Mouse (Mus musculus) kidney, postnatal 14 days (tissue): Measurements from ENCODE around the gene Tubg2.
"Not testable (repeated sequence)": the region's sequence is repeated elsewhere in the genome, so short reads cannot be mapped to it uniquely, and the experiment has no call there.

Experiments used
- DNase-seq: peaks from one replicate; pipeline ENCODE4 v3.0.0; 2022; ENCODE audit warnings: mixed read lengths

Gene Tubg2

DNA sequence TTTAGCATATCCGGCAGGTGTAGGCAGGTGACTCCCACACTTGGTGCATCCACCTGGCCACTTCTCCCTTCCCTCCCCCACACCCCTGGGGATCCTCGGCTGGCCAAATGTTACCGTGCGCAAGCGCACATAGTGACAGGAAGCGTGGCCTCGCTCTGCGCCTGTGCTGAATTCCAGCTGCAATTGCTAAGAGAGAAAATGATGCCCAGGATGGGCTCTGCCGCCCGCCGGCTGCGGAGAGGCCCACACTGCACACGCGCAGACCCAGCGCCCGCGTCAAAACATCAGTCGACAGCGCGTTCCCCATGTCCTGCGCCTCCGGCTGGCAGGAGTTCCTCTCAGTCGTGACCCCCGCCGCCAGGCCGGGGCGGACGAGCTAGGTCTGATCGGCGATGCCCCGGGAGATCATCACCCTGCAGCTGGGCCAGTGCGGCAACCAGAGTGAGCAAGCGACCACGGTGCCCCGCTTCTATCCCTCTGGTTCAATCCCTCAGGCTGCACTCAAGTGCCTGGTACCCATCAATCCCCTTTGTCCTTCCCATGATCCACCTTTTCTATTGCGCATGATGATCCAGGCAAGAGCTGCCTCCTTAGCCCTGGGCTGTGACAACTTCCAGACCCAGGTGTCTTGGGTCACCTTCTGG lies at the start of gene Tubg2:
TSS of gene Tubg2 (plus strand) at position 180 of the 644 bp plus-strand sequence.
- peak; percentile 76 for DNase-seq

DNA sequence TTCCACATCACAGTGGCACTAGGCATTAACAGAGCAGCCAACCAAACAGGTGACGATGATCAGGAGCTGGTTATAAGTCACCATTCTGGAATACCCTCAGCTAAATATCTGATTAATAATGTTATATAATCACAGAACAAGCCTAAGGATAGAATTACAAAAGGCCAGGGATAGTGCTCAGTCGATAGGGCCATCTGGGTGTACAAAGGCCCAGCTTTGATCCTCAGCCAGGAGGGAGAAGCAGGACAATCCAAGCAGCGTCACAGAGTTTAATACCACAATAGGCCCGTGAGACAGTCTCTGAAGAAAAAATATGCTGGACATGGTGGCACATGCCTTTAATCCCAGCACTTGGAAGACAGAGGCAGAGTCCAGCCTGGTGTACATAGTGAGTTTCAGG lies 46.4 kb upstream of the Tubg2 start:
- no peak for DNase-seq

DNA sequence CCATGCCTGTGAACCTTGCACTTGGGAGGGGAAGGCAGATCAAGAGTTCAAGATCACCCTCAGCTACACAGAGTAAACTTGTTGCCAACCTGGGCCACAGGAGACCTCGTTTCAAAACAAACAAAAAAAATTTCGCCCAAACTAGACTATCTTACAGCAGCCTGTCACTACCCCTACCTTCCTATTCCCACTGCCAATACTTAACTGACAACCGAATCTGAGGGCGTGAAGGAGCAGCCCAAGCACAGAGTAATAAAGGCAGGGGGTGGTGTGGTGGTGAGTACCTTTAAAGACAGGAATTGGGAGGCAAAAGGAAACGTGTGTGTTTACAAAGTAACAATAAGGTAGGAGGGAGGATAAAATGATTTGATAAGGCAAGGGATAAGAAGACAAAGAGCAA lies 45.0 kb upstream of the Tubg2 start:
- DNase-seq, result no peak

DNA sequence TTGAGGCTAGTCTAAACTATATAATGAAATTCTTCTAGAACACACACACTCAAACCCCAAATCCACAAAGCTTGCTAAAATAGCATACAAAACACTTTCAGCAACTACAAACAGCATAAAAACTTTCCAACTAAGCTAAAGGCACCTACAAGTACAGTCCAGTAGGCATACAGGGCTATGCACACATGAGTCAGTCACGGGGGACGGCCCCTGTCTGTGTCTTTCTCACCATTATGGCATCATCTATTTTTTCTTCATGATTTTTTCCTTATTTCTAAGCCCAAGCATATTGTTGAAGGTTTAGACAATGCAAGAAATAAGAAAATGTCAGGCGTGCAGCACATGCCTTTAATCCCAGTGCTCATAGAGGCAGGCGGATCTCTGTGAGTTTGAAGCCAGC lies 44.5 kb upstream of the Tubg2 start:
- DNase-seq, result no peak

DNA sequence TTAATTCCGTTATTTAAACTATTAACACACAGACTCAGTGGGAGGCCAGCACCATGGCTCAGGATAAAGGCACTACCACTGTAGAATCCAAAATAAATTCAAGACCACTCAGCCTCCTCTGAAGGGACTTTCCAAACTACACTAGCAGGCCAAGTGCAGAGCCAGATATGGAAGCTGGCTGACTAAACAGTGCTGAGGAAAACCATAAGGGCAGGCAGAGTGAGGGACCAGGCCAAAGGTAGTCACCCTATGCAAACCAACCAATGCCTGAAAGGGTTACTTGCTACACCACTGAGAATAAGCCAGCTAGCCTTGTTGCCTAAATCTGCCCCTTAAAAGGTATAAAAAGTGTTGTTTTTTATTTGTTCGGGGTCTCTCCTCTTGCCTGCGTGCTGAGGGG lies 43.5 kb upstream of the Tubg2 start:
- DNase-seq, result no peak

DNA sequence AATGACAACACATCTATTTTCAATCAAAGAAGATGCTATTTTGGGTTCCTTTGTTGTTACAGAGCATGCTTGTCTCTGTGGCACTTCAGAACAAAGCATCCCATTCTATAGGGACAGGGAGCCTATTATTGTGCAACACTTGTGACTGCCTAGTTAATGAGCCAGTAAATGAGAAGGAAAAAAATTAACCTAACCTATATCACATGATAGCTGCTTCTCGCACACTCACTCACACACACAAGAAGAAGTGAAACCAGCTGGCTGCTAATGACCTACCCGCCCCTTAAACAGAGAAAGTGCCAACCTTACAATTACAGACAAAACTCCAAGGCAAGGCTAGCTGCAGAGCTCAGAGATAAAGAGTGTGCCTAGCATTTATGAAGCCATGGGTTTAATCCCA lies 40.1 kb upstream of the Tubg2 start:
- DNase-seq, result no peak

DNA sequence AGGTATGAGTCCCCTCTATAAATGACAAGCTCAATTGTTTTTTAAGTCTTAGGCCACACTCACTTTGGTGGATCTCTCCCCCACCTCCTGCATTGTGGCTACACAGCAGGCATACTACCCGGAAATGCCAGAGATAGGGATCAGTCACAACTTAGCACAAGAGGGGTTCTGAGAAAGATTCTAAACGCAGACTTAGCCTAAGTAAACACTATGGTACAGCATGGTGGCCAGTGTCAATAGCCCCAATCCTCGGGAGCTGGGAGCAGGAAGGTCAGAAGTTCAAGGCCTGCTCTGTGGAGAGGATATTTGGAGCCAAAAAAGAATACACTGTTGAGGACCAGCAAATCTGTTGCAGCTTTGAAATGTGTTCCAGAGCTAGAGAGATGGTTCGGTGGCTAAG lies 37.6 kb upstream of the Tubg2 start:
- no peak for DNase-seq

DNA sequence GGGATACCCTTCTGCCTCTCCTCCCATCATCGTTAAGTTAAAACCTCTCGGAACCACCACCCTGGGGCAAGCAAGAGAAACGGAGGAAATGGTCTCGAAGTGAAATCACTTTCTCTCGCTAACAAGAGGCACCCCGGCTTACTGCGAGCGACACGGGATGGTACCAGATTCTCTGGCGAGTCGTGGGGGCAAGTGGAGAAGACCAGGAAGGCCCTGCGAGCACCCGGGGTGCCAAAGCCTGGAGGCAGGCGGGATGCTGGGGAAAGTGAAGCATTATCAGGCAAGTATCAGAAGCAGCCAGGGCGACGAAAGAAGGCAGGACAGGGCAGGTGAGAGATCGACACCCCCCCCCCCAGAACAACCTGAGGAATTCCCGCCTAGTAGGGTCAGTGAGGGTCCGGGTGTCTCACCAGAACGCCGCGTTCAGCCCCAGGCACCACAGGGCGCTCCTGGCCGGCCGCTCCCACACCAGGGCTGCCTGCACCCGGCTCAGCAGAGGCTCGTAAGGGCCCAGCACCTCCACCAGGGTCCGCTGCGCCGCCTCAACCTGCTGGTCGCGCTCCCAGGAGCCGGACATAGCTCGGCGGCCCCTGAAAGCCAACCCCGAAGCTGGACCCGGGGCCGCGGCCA lies 36.5 kb upstream of the Tubg2 start:
- DNase-seq, result peak; percentile 17

DNA sequence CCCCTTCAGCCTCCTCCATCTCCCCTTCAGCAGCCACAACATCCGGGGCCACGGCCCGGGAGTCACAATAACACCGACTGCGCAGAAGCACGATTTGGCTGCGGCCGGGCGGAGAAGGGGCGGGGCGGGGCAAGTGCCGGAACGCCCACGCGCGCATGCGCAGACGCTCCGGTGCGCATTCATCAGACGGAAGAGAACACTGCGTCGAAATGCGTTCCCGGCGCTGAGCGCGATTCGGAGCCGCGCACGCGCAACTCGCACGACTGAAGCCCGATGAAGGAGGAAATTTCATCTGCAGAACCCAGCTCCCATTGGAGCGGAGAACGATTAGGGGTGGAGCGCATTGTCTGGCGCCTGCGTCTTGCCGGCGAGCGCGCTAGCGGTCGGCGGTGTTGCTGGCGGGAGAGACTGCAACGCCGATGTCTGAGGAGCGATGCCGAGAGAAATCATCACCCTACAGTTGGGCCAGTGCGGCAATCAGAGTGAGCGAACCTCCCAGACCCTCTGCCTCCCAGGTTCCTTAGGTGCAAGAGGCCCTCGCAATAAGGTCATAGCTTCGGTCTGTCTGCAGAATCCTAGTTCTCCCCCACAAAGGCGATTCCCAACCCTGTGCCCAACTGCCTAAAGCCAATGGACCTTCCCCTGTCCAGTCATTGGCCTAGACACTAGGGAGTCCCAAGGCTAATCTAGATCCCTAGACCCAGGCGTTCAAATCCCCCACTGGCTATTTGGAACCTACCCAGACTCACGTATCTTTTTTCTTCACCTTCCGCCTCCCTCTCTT lies 35.8 kb upstream of the Tubg2 start, which contains the start of the genes Retreg3 and Tubg1:
TSS of gene Retreg3 (minus strand) at position 133 of the 784 bp plus-strand sequence.
TSS of gene Tubg1 (plus strand) at position 178 of the 784 bp plus-strand sequence.
- peak; percentile 100 for DNase-seq

DNA sequence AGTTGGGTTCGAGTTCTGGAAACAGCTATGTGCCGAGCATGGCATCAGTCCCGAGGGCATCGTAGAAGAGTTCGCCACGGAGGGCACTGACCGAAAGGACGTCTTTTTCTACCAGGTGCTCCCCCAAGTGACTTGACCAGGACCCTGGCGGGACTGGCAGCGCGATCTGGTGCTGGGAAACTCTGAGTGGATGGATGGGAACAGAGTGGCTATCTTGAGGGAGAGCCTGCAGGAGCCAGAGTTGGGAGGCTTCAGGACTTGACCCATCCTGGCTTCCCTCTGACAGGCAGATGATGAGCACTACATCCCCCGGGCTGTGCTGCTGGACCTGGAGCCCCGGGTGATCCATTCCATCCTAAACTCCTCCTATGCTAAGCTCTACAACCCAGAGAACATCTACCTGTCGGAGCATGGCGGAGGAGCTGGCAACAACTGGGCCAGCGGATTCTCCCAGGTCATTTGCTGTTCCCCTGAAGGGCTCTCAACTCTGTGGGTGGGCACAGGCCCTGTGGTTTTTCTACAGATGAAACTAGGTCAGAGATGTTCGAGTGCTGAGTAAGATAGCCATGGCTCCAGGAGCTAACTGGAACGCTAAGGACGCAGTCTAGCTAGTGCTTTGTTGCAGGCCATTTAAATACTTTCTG lies 35.0 kb upstream of the Tubg2 start:
- no peak for DNase-seq

DNA sequence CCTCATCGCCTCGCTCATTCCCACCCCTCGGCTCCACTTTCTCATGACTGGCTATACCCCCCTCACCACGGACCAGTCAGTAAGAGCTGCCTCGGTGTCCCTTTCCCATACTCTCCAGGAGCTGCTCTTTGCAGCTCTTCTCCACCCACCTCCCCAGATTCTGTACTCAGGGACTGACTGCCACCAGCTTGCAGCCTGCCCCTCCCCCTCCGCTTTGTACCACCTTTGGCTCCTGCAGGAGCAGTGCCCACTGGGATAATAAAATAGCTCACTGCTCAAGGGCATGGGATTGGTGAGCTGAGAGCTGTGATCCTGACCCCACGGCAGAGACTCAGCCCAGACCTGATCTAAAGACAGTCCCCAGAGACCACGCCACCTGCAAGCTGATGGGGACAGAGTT lies 31.2 kb upstream of the Tubg2 start:
- not testable (repeated sequence) for DNase-seq

DNA sequence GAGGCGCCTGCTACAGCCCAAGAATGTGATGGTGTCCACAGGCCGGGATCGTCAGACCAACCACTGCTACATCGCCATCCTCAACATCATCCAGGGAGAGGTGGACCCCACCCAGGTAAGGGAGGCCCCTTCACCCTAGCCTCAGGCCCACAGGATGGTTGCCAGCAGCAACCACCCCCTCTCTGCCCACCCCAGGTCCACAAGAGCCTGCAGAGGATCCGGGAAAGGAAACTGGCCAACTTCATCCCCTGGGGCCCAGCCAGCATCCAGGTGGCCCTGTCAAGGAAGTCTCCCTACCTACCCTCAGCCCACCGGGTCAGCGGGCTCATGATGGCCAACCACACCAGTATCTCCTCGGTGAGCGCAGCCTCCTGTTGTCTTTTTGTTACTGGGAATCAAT lies 30.7 kb upstream of the Tubg2 start:
- not testable (repeated sequence) for DNase-seq

DNA sequence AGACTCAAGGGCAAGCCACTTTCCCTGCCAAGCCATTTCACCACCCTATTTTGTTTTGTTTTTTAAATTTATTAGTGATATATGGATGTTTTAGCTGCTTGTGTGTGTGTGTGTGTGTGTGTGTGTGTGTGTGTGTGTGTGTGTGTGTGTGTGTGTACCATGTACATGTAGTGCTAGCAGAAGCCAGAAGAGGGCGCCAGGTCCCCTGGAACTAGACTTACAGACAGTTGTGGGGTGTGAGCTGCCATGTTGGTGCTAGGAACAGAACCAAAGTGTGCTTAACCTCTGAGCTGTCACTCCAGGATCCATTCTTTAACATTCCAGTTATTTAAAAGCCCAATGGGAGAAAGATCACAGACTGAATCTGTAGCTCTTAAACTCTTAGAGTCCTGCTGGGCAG lies 28.6 kb upstream of the Tubg2 start:
- DNase-seq, result no peak

DNA sequence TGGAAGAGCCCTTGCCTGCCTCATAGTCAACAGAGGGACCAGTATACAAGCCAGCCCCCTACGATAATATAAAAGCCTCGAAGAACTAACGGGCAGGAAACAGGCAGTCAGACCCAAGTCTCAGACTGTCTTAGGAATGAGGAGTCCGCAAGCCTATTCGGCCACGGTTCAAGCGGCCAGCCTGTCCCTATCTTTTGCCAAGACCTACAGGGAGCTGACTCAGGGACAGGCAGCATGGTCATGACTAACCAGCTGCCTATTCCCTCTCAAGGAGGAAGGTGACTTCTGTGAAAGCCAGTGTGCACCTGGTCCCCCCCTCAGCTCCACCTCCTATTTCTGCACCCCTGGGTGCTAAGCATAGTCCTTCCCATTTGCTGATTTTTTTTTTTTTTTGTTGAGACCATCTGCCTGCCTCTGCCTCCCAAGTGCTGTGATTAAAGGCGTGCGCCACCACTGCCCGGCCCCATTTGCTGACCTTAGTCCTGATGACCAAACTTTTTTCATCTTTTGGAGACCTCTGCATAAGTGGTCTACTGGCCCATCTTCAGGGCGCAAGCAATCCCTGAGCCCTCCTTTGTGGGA lies 26.6 kb upstream of the Tubg2 start:
- DNase-seq, result no peak

DNA sequence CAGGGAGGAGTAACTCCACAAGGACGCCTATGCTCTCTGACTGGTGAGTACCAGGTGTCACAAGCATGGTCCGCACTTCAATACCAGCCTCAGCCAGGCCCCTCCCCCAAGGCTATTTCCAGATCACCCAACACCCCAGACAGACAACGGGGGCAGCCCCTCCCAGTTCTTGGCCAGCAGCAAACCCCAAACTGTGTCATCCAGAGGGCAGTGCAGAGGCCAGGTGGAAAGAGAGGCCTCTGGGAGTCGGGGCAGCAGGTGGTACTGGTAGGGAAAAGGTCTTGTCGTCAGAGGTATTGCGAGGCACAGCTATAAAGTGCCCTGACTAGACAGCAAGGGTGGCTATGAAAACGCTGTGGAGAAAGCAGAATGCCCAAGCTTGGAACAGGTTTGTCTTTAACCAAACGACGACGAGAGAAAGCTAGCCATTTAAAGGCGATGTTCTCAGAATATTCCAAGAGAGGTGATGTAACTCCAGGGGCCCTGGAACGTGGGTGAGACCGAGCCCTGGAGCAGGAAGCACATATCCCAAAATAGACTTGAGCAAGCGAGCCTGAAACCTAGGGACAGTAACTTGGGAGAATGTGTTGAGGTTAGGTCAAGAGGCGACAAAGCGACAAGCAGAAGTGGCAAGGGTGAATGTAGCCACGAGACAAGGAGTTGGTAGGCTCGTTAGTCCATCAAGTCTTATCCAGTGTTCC lies 25.5 kb upstream of the Tubg2 start:
- DNase-seq, result peak; percentile 22

DNA sequence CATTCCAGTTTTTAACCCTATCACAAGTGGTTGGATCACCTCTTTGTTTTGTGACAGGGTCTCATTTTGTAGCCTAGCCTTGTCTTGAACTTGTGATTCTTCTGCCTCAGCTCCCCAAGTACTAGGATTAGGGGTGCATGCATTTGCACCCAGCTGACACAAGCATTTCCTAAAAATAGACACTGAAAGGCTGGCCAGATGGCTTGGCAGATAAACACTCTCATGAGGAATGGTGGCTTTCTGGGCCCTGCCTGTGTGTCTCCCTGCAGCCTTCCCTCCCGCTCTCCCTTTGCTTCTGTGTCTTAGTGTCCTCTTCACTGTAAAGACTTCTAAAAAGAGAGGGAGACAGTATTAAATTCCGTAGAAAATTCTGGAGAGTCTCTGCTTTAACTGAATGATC lies 24.5 kb upstream of the Tubg2 start:
- no peak for DNase-seq

DNA sequence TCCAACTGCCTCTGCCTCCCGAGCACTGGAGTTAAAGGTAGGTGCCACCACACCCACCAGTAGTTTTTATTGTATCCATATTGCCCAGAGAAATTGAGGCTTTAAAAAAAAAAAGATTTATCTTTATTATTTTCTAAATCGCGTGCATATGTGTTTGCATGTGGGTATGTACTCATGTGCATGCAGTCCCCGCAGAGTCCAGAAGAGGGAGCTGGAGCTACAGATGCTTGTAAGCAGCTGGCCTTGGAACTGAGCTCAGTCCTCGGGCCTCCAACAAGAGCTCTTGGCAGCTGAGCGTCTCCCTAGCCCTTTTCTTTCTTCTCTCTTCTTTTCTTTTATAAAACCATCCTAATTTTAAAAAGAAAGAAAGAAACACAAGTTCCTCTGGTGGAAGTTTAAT lies 24.0 kb upstream of the Tubg2 start:
- no peak for DNase-seq

DNA sequence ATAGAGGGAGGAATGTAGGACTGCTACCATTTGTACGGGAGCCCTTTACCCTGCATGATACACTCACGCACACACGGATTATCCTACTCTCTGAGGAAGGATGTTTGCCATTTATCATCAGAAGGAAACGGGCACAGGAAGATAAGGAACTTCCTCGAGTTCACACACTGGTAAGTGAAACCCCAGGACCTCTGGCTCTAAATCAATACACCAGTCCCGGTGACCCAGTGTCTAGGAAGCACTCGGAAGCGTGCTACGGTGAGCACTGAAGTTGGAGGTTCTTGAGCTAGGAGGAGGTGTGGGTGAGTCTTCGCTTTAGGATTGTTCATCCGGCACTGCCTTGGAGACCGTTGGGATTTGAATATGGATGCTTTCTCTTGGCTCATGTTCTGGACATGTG lies 22.7 kb upstream of the Tubg2 start:
- peak; percentile 62 for DNase-seq

DNA sequence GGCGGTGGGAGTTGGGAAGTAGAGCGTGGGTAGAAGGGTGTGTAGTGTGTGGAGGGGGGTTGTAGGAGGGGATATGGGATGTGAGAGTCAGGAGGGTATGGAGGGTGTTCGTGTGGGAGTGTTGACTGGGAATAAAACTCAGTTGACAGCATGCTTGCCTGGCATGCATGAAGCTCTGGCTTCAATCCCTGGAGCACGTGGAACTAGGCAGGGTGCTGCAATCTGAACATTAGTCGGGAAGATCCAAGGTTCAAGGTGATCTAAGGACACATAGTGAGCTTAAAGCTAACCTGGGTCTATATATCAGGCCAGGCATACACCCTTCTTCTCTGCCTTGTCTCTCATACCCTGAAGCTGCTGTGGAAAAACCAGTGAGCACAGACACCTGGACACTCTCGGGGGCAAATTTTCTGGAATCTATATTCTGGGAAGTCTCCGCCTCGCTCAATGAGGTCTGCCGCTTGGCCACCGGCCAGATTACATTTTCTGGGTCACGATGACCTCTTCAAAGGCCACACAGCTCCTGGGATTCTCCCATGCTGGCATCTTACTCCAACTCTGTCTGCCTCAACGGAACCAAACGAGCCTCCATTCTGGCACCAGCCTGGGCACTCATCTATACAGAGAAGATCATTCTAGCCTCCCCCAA lies 21.4 kb upstream of the Tubg2 start:
- DNase-seq, result no peak

DNA sequence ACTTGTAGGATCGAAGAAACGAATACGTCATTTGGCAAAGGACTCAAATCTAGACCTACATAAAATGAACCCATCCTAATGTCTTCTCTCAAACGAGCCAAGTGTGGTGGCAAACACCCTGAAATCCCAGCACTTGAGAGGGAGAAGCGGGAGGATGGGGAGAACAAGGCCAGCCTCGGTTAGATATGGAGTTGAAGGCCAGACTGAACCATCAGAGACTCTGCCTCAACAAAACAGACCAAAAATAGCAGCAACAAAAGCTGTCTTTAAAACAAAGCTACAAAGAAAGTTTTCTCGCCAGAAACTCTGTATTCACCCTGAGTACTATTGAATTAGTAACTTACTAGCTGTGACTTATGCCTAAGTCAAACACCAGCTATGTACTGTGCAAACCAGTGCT lies 18.7 kb upstream of the Tubg2 start:
- DNase-seq, result no peak

DNA sequence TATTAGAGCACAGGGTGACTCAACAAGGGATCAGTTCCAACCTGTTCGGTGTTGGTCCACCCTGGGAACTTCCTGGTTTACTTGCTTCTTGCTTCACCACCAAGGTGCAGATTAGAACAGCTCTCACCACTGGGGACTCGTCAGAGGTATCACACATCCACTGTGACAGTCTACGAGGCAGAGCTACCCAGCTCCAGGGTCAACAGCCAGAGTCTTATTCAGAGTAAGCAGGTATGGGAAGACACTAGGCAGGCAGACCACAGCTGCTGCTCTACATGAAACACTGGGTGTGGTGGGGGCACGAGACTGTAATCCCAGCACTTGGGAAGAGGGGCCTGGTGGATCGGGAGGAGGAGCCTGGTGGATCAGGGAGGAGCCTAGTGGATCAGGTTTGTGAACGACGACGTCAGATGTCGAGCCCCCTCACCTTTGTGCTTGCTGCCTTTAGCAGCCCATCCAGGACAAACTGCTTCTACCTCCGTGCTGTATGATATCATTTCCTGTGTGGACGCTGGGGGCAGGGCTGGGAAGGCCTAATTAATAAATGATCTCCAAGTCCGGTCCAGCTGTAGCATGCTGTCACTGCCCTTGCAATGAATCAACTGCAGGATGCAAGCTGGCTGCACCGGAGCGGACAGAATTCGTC lies 17.0 kb upstream of the Tubg2 start:
- DNase-seq, result peak; percentile 84
